Mouse (Mus musculus) left cerebral cortex, adult 18-20 months (tissue): Measurements from ENCODE around the gene Ube2g2. TPM values are rescaled to one million over a fixed set of nuclear protein-coding genes. Genes with fewer than 3 reads are reported as not detected.

Experiments
- microRNA-seq, 2 experiments: library from miRNA; unstranded; fragments of <30 nt; microRNA quantifications; one replicate each; pipeline ENCODE4 v1.2.0; 2021
- total RNA-seq, 2 experiments: library from RNA; stranded (reverse); gene quantifications; 2 replicates each; pipeline ENCODE4 v1.2.3; 2021

Gene Ube2g2
- total RNA-seq, 2 experiments from 2014 or later = 46.1 to 53.8 TPM

Small RNAs within 50 kb of the gene (microRNA-seq; reads per million reads assigned to microRNA genes)
- gene Mir1930 = 21.6 to 26.0 reads per million in 2 experiments

Other genes starting within 250 kb of the Ube2g2 start
- gene Adarb1, start 204.0 kb upstream of the Ube2g2 start, total RNA-seq = 100 to 1,000 TPM; 121 to 144 TPM
- gene Fam207a, start 106.5 kb upstream of the Ube2g2 start, total RNA-seq = 10 to 100 TPM; 34.7 to 35.8 TPM
- 1 to 10 TPM; 3.6 to 3.8 TPM for gene Itgb2, start 92.0 kb upstream of the Ube2g2 start, total RNA-seq
- gene Pttg1ip, start 40.6 kb upstream of the Ube2g2 start, total RNA-seq = 10 to 100 TPM; 67.0 to 72.0 TPM
- gene Sumo3, start 16.2 kb upstream of the Ube2g2 start, total RNA-seq = 100 to 1,000 TPM; 165 to 172 TPM
- gene Gm49325, start 16.1 kb upstream of the Ube2g2 start, total RNA-seq = 10 to 100 TPM; 12.9 to 13.0 TPM
- gene Tspear, start 64.3 kb downstream of the Ube2g2 start, total RNA-seq = under 1 TPM; 0.14 to 0.19 TPM
- gene Gm19402, start 68.5 kb downstream of the Ube2g2 start, total RNA-seq = not detected
- gene Gm9508, start 75.0 kb downstream of the Ube2g2 start, total RNA-seq = not detected
- gene Gm10272, start 84.4 kb downstream of the Ube2g2 start, total RNA-seq = not detected
- gene Gm10024, start 89.2 kb downstream of the Ube2g2 start, total RNA-seq = not detected
- not detected for gene Gm10142, start 93.5 kb downstream of the Ube2g2 start, total RNA-seq
- gene Krtap12-1, start 98.3 kb downstream of the Ube2g2 start, total RNA-seq = not detected
- not detected for gene Gm10100, start 104.2 kb downstream of the Ube2g2 start, total RNA-seq
- gene Gm18596, start 120.4 kb downstream of the Ube2g2 start, total RNA-seq = not detected
- gene Gm9736, start 129.1 kb downstream of the Ube2g2 start, total RNA-seq = not detected
- gene Gm3233, start 137.4 kb downstream of the Ube2g2 start, total RNA-seq = not detected
- gene Gm3238, start 149.1 kb downstream of the Ube2g2 start, total RNA-seq = not detected
- not detected for gene Gm7138, start 154.7 kb downstream of the Ube2g2 start, total RNA-seq
- not detected for gene Gm3250, start 160.3 kb downstream of the Ube2g2 start, total RNA-seq
- gene Gm7137, start 165.9 kb downstream of the Ube2g2 start, total RNA-seq = not detected
- not detected for gene Gm9639, start 172.8 kb downstream of the Ube2g2 start, total RNA-seq
- gene Gm19668, start 176.9 kb downstream of the Ube2g2 start, total RNA-seq = not detected
- gene Gm9507, start 189.6 kb downstream of the Ube2g2 start, total RNA-seq = not detected
- gene Gm2696, start 192.4 kb downstream of the Ube2g2 start, total RNA-seq = not detected
- gene Krtap10-4, start 204.8 kb downstream of the Ube2g2 start, total RNA-seq = not detected
- gene Krtap10-10, start 213.7 kb downstream of the Ube2g2 start, total RNA-seq = not detected
- gene Gm36176, start 224.5 kb downstream of the Ube2g2 start, total RNA-seq = not detected
- not detected for gene Gm10318, start 230.6 kb downstream of the Ube2g2 start, total RNA-seq
- gene Gm3285, start 239.7 kb downstream of the Ube2g2 start, total RNA-seq = not detected